Mouse (Mus musculus) frontal cortex, postnatal 25 days (tissue): Measurements from ENCODE around the gene Tmub1.
A peak's percentile ranks its signal among the peaks of the same experiment; 100 is the strongest.
"Not testable (repeated sequence)": the region's sequence is repeated elsewhere in the genome, so short reads cannot be mapped to it uniquely, and the experiment has no call there.

Source experiments
- DNase-seq, 2 experiments: peaks; one replicate each; pipeline ENCODE4 v3.0.0; 2022; ENCODE audit warnings: low spot score in 2 of 2

The Tmub1 gene

GRCm38 (mm10) chr5:24424004-24424781 lies 23.5 kb downstream of the Tmub1 start:
- no peak for DNase-seq

DNA sequence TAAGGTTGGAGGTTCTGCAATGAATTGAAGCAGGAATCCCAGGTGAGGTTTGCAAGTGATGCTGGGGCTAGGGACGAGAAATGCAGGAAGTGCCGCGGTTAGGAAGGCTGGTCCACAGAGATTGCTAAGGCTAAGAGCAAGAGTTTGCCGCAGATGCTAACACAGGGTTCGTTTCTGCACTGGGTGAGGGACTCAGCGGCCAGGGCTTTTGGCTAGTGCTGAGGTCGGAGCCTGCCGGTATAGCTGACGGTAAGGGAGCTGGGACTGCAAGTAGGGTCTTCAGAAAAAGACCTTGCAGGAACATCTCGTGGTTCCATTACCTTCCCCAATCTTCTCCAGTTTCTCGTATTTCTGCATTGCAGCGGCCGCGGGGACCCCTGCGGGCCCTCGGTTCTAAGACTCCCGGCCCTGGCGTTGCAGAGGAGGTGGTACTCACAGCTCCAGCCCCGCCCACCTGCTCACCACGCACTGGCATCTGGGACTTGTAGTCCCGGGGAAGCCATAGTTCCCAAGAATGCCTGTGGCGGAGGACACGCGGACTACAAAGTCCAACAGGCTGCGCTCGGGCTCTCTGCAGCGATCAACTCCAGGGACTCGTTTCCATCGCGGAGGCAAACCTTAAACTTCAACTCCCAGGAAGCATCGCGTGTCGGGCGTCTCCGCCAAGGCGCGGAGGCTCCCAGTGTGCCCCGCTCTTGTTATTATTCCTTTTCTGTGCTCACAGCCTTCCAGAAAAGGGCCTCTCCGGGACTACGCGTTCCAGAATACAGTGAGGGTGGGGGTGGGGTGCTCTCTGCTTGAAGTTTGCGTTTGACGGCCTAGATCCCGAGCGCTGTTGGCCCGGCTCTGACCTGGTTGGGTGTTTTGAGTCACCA lies 24.3 kb downstream of the Tmub1 start, which contains the start of the genes Cdk5 and Slc4a2:
Gene Cdk5, minus strand, starts transcription at position 402 of the 875 bp plus-strand sequence.
Gene Slc4a2, plus strand, starts transcription at position 709 of the 875 bp plus-strand sequence.
- peak; percentile 97 to 99 for DNase-seq

- no peak for DNase-seq
Measured at GRCm38 (mm10) chr5:24420381-24420780, 27.3 kb downstream of the Tmub1 start.

DNA sequence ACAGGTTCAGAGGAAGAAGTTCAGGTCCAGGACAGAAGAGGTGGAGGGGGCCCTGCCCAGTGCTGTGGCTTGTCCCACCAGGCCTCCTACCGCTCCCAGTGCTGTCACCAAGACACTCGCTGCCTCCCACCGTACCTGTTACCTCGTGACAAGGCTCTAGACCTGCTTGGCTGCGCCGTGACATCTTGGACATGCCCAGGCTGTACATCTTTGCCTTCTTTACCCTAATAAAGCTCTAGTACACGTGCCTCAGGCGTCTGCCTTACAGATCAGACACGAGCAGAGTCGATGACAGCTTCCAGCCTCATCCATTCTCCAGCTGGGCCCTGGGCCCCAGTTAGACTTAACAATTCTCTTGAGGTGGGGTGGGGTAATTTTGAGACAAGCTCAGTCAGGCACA lies 30.1 kb downstream of the Tmub1 start:
- no peak for DNase-seq

- peak in 1 of 2 experiments; percentile 54 for DNase-seq
Measured at GRCm38 (mm10) chr5:24416222-24416736, 31.4 kb downstream of the Tmub1 start.

DNA sequence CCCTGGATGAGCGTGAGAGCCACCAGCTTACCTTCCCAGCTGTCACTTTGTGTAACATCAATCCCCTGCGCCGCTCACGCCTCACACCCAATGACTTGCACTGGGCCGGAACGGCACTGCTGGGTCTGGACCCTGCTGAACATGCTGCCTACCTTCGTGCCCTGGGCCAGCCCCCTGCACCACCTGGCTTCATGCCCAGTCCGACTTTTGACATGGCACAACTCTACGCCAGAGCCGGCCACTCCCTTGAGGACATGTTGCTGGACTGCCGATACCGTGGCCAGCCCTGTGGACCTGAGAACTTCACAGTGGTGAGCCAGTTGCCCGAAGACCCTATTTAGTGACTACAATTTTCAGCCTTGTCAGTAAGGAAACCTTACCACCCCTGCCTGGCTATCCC lies 33.7 kb downstream of the Tmub1 start:
- no peak for DNase-seq

- DNase-seq, result no peak
Measured at GRCm38 (mm10) chr5:24413042-24413693, 34.5 kb downstream of the Tmub1 start, which contains the start of gene Asic3. Asic3 (plus strand) TSS chr5:24413392.

GRCm38 (mm10) chr5:24412063-24412462 lies 35.6 kb downstream of the Tmub1 start:
- no peak for DNase-seq

- no peak for DNase-seq
Measured at GRCm38 (mm10) chr5:24409466-24409865, 38.2 kb downstream of the Tmub1 start.

DNA sequence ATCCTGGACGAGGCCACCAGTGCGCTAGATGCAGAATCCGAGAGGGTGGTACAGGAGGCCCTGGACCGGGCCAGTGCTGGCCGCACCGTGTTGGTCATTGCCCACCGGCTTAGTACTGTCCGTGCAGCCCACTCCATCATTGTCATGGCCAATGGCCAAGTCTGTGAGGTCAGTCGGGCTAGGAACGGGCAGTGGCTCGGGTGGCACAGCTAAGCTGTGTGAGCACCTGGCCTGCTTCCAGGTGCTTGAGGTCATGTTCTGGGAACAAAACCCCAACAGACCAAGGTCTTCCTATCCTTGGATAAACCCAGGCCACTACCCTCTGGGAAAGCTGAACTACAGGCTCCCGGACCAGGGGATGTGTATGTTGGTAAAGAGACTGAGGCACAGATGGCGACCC lies 39.0 kb downstream of the Tmub1 start:
- DNase-seq, result no peak

GRCm38 (mm10) chr5:24405389-24405876 lies 42.2 kb downstream of the Tmub1 start:
- DNase-seq, result no peak

DNA sequence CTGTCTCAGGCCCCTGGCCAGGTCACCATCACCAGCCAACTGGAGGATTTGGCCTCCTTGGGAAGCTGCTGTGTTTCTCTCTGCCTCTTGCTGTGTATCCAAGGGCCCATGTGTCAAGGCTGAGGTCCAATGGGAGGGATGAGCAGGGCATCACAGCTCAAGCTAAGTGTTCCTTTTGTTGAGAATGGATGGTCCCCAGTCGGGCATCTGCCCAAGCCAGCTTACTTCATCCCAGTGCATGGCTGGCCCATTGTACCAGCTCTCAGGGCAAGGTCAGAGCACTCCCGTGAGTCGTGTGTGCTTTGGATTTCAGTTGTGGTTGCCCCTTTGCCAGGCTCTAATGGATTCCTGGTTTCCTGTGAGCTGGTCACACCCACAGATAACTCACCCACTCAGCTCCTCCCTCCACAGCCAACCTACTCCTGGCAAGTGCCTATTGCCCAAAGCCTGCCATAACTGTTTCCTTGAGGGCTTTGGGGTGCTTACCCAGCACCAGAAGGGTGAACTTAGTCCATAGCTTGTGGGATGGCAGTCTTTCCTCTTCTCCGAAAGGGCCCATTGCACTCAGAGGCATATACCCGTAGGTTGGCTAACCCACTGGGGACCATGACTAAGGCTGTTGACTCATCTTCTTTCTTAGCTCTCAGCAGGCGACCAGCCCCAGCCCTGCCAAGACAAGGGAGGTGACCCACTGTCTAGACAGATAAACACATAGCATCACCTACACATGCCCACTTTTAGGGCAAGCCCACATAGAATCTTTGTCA lies 42.9 kb downstream of the Tmub1 start:
- DNase-seq, result no peak

DNA sequence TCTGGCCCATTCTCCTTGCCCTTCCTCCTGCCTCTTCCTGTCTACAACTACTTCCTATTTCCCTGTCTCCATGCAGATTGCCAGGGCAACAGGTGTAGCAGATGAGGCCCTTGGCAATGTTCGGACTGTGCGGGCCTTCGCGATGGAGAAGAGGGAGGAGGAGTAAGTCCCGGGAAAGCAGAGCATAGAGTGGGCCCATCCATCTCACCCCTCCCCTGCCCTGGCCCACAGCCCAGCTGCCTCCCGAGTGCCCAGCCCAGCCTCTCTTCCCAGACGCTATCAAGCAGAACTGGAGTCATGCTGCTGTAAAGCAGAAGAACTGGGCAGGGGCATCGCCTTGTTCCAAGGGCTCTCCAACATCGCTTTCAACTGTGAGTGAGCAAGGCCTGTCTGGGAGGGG lies 45.7 kb downstream of the Tmub1 start:
- DNase-seq, result no peak

- no peak for DNase-seq
Measured at GRCm38 (mm10) chr5:24400911-24401605, 46.6 kb downstream of the Tmub1 start.

GRCm38 (mm10) chr5:24400362-24400761 lies 47.3 kb downstream of the Tmub1 start:
- DNase-seq, result no peak

GRCm38 (mm10) chr5:24399686-24400085 lies 48.0 kb downstream of the Tmub1 start:
- DNase-seq, result no peak

GRCm38 (mm10) chr5:24396254-24396653 lies 51.4 kb downstream of the Tmub1 start:
- not testable (repeated sequence) for DNase-seq
